Mouse (Mus musculus) stomach, postnatal 0 days (tissue): ENCODE measurements around the gene Irf2bpl.

Experiments
- CTCF ChIP-seq: IDR thresholded peaks from 2 replicates; pipeline ENCODE4 v1.5.1; 2016; ENCODE audit warnings: antibody characterized with exemption, low read depth, mild to moderate bottlenecking, moderate library complexity
- EP300 ChIP-seq: optimal IDR thresholded peaks from 2 replicates; pipeline ENCODE3; 2016; ENCODE audit warnings: antibody characterized with exemption

DNA sequence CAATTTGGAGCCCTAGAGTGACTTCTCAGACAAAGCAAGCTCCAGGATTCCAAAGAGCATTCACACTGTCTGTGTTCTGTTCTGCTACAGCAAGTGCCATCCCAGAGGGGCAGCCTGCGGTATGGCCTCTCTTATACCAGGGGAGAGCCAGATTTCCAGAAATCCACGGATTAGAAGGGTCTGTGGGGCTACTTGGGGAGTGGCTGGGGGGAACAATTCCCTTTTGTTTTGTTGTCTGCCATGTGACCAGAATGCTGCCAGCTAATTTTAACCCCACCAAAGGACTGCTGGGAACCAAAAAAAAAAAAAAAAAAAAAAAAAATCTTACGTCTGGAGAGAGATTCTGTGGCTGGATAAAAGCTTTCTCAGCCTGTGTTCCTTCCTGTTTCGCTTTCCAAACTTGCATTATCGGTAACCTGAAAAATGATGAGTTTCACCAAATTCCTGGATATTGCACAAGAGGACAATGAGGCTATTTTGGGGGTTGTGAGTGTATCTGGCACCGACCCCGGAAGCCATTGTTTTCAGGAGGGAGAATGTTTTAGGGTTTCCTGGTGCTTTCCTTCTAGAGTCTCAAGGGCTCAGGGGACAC lies 12.4 kb upstream of the Irf2bpl start:
- TF ChIP-seq CTCF = no peak
- TF ChIP-seq EP300 = no peak
